Mouse (Mus musculus) spleen, postnatal 10 days (tissue): ENCODE data around the gene Asic2.
A peak's percentile ranks its signal among the peaks of the same experiment; 100 is the strongest.

ENCODE experiments used
- DNase-seq, 2 experiments: peaks; one replicate each; pipeline ENCODE4 v3.0.0; 2021 to 2022; ENCODE audit warnings: low spot score in 2 of 2

The Asic2 gene

GRCm38 (mm10) chr11:80913408-80914024 lies 1054.7 kb downstream of the Asic2 start:
- no peak for DNase-seq

- no peak for DNase-seq
Measured at GRCm38 (mm10) chr11:80912721-80913120, 1055.5 kb downstream of the Asic2 start.

DNA sequence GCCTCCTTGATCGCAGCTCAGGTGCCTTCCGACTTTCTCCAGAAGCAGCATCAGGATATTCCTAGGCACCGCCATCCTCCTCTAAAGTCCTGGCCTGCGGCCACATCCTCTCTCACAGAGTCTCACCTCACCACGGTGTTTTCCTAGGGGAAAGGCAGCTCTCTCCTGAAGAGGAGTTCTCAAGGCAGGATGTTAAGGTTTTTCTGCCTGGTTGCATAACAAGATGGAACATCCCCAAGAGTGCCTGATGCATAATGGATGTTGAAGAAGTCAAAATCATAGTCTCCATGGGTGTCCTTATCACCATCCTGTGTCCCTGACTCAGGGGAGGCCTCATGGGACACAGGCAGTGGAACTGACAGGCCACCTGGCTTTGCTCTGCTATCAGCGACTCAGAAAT lies 1060.4 kb downstream of the Asic2 start:
- no peak for DNase-seq

DNA sequence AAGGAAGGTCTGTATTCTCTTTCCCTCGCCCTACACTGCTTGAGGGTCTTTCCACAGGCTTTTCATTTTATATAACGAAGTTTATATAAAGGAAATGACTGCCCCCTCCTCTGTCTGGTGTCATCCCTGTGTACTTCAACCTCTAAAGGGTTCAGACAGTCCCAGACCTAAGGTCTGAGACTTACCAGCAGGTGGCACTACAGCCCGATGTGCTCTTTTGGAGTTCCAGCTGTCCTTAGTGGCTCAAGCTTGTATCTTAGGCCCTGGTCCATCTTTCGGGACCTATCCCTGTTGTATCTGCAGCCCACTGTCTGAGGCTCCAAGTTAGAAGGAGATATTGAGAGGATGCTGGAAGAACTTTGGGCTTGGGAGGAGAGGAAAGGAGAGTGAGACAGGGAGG lies 1061.8 kb downstream of the Asic2 start:
- peak; percentile 6 to 59 for DNase-seq

DNA sequence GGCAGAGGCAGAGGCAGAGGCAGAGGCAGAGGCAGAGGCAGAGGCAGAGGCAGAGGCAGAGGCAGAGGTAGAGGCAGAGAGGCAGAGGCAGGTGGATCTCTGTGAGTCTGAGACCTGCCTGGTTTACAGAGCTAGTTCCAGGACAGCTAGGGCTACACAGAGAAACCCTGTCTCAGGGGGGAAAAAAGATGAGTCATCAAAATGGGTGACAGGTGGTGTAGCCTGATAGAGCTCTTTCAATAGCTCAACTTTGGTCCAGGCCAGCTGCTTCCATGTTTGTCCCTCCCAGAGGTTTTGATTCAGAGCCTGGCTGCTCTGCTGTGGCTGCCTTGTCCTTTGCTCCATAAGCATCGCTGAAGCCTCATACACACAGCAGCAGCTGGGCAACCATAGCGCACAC lies 1063.7 kb downstream of the Asic2 start:
- DNase-seq, result no peak

- DNase-seq, result no peak
Measured at GRCm38 (mm10) chr11:80903426-80903825, 1064.8 kb downstream of the Asic2 start.

DNA sequence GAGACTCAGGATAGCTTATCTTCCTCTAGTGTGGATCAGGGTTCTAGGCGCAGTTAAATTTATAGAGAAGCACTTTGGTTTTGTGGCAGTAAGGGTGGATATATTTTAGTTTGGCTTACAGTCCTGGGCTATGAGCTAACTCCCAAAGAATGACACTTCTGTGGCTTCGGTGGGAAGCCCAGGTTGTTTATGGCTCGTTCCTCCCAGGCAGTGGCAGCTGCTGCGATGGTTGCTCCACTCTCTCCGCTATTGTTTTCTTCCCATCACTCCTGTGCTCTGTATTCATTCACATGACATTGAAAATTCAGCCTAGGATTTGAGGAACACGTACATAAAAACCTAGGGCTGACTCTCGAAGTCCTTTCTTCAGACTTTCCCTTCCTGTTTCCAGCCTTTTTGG lies 1065.6 kb downstream of the Asic2 start:
- no peak for DNase-seq

DNA sequence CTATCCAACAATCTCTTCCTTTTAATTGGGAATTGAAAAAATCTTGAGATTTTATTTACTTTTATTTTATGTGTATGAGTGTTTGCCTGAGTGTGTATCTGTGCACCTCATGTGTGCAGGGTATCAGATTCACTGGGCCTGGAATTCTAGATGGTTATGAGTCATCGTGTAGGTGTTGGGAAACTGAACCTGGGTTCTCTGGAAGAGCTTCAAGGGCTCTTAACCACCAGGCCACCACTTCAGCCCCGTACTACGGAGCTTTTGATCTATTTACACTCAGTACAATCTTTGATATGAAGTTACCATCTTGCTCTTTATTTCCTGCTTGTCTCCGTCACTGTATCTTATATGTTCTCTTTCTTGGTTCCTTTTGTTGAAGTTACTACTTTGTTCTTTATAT lies 1067.7 kb downstream of the Asic2 start:
- DNase-seq, result no peak

GRCm38 (mm10) chr11:80895853-80896252 lies 1072.4 kb downstream of the Asic2 start:
- no peak for DNase-seq

- DNase-seq, result no peak
Measured at GRCm38 (mm10) chr11:80889336-80890063, 1078.8 kb downstream of the Asic2 start.

DNA sequence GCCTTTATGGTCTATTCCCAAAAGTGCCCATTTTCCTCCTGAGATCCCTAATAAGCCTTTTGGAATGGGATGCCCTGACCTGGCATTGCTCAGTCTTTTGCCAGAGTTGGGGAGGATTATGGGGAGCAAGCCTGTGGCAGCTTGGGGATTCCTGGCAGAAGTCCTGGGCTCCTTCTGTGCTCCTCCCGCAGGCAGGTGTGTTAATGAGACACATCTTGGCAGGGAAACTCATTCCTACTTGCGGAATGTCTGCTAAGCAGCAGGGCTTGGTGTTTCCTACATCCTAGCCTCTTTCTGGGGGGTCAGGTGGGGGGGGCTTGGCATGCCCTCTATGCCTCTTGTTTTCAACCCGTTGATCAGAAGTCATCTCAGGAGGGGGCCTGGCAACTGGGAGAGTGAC lies 1081.2 kb downstream of the Asic2 start:
- no peak for DNase-seq

DNA sequence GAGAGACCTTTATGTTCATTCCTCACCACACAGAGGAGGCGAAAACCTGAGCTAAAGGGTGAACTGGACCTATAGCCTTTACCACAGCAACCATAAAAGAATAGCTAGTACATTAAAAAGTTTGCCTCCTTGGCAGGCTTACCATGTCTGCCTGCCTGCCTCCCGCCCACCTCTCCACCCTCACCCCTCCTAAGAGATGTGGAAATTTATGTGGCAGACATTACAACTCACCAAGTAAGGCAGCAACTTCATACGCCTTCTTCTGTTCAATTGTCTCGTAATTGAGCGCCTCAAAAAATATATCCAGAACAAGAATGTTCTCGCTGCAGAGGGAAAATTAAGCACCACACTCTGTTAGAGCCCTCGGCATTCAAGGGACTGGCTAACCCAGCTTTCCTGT lies 1081.9 kb downstream of the Asic2 start:
- no peak for DNase-seq

- no peak for DNase-seq
Measured at GRCm38 (mm10) chr11:80884521-80885231, 1083.6 kb downstream of the Asic2 start.

DNA sequence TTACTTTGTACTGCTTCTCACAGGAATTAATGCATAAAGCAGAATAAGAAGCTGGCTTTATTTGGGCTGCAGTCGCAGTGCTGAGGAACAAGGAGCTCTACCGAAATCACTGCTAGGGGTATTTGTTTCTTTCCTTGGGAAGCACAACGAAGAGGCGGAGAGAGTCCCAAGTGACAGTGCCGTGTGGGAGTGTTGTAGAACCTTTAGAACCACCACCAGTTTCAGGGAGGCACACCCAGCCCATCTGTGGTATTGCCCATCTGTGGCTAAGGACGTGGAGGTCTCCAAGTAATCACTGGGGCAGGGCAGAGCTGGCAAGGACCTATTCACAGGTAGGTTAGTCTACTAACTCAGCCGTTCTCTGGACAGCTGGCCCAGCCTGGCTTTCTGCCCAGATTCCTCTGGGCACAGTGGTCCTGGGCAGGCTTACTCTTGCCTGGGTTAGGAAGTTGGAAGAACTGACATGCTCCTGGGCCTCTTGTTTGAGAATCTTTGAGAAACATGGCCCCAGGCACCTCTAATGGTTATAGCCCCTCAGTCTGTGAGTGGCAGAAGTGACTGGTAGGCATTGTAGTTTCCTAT lies 1085.9 kb downstream of the Asic2 start:
- DNase-seq, result no peak

DNA sequence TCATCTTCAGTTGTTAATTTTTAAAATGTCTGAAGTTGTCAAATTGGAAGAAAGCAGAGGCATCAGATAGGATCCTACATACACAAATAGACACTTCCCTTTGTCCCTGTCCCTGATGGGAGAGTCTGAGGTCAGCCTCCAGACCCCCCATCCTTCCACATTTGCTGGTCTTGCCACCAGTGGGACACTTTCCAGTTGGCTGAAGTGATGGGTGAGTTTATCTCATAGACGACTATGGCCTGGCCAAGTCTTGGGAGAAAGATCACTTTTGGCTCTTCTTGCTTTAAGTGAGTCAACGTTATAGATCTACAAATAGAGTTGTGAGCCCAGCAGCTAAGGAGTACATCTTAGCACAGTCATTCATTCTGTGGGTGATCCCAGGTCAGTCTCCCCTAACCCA lies 1090.2 kb downstream of the Asic2 start:
- no peak for DNase-seq

- peak in 1 of 2 experiments; percentile 15 for DNase-seq
Measured at GRCm38 (mm10) chr11:80877131-80877651, 1091.1 kb downstream of the Asic2 start.

DNA sequence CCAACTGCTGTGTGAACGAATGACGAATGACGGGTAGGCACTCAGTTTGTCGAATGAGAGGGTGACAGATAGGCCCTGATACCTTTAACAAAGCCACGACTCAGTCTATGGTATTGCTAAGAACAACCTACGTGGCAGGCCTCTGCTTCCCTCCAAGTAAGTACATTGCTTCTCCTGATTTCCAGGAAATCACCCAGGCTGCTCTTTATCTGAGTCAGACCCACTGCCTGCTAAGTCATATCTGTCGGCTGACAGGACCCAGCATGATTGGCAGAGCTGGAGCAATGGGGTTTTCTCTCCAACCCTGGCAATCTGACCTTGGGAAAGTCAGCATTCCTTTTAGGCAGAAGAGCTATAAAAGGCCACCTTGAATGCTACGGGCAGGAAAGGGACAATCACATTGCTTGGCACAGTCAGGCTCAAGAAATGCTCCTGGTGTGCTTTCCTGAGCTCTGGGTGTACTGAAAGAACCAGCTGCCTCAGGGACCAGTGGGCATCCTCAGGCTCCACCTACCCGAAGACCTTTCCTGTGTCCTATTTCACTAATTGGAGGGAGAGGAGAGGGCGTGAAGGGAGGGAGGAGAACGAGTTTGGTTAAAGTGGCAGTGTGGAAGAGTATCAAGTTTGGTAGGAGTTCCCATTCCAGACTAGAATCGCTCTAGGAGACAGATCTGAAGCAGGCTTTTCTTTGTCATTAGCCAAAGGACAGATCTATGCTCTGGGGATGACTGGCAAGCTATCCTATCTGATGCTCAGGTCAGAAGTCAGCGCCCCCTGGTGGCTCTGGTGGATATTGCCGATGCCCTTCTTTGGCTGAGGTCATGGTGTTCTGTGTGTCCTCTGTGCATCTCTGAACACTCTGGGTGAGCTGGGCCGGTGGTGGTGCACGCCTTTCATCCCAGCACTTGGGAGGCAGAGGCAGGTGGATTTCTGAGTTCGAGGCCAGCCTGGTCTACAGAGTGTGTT lies 1095.5 kb downstream of the Asic2 start:
- peak; percentile 57 to 82 for DNase-seq

- no peak for DNase-seq
Measured at GRCm38 (mm10) chr11:80868039-80868438, 1100.2 kb downstream of the Asic2 start.

GRCm38 (mm10) chr11:80862941-80863340 lies 1105.3 kb downstream of the Asic2 start:
- DNase-seq, result no peak

- no peak for DNase-seq
Measured at GRCm38 (mm10) chr11:80858065-80858464, 1110.2 kb downstream of the Asic2 start, which contains the start of gene Spaca3. Gene Spaca3 (plus strand): TSS chr11:80858365.

GRCm38 (mm10) chr11:80856827-80857226 lies 1111.4 kb downstream of the Asic2 start:
- no peak for DNase-seq
